Mouse (Mus musculus): ENCODE measurements around the gene Parpbp.
A peak's percentile ranks its signal among the peaks of the same experiment; 100 is the strongest.

The Parpbp gene

GRCm38 (mm10) chr10:88146707-88147477, at the start of gene Parpbp, which contains the start of gene Nup37:
TSS of gene Parpbp (minus strand) at chr10:88146941.
TSS of gene Nup37 (plus strand) at chr10:88146992.
- peak; percentile 77 to 84 for DNase-seq

- DNase-seq: no peak
Measured at GRCm38 (mm10) chr10:88167438-88168077, 20.8 kb upstream of the Parpbp start.

GRCm38 (mm10) chr10:88166158-88166557, 19.4 kb upstream of the Parpbp start:
- DNase-seq: no peak

- DNase-seq: no peak
Measured at GRCm38 (mm10) chr10:88162676-88163075, 15.9 kb upstream of the Parpbp start.

GRCm38 (mm10) chr10:88162096-88162495, 15.4 kb upstream of the Parpbp start:
- no peak for DNase-seq

GRCm38 (mm10) chr10:88151658-88152057, 4.9 kb upstream of the Parpbp start:
- DNase-seq: no peak

GRCm38 (mm10) chr10:88150381-88150780, 3.6 kb upstream of the Parpbp start:
- DNase-seq: no peak

GRCm38 (mm10) chr10:88146187-88146586, 554 bp downstream of the Parpbp start:
- no peak for DNase-seq

- no peak for DNase-seq
Measured at GRCm38 (mm10) chr10:88135630-88136029, 11.1 kb downstream of the Parpbp start.

GRCm38 (mm10) chr10:88119721-88120120, 27.0 kb downstream of the Parpbp start:
- no peak for DNase-seq

- DNase-seq: no peak
Measured at GRCm38 (mm10) chr10:88113290-88113689, 33.5 kb downstream of the Parpbp start.

- no peak for DNase-seq
Measured at GRCm38 (mm10) chr10:88106169-88106568, 40.6 kb downstream of the Parpbp start.

GRCm38 (mm10) chr10:88090772-88091171, 56.0 kb downstream of the Parpbp start, which contains the start of gene Pmch:
TSS of gene Pmch (plus strand) at chr10:88091072.
- DNase-seq: no peak

GRCm38 (mm10) chr10:88067377-88067776, 79.4 kb downstream of the Parpbp start:
- no peak for DNase-seq

GRCm38 (mm10) chr10:88064872-88065271, 81.9 kb downstream of the Parpbp start:
- DNase-seq: no peak

- no peak for DNase-seq
Measured at GRCm38 (mm10) chr10:88063436-88063835, 83.3 kb downstream of the Parpbp start.

- DNase-seq: no peak
Measured at GRCm38 (mm10) chr10:88056950-88057649, 89.6 kb downstream of the Parpbp start.

GRCm38 (mm10) chr10:88054233-88054985, 92.3 kb downstream of the Parpbp start:
- DNase-seq: no peak

- no peak for DNase-seq
Measured at GRCm38 (mm10) chr10:88046098-88046771, 100.5 kb downstream of the Parpbp start.

GRCm38 (mm10) chr10:88044297-88044696, 102.4 kb downstream of the Parpbp start:
- no peak for DNase-seq

Measured in thymus, adult 18-20 months (tissue).